In the genomic region with DNA sequence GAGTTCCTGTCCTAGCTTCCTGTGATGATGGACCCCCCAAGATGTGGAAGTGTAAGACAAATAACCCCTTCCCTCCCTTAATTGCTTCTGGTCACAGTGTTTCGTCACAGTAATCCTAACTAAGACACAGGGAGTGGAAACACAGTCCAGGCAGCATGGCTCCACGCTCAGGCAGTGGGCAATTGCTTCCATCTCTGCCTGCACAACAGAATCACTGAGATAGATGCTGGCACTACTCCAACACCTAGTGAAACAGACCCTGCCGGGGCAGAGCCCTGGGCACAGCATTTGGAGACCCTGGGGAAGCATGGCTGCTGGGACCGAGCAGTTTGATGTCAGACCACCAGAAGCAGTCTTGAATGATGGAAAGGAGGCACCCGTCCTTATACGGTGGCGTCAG, we compare ENCODE assay signal across 19 mouse cellular contexts.
DNase-seq lines count a peak whose midpoint lies in the region; ATAC-seq and TF ChIP-seq lines count a peak whose summit lies in the region.
"Had no signal": no experiment of that assay in that cellular context is flagged by ENCODE, and none has a peak within 500 bp of the region (broad histone marks: within the 10 kb centered on the region; RNA-seq: fewer than 3 reads in every experiment).

No protein-coding gene starts in this region.

- ATAC-seq in forebrain, embryonic 14.5 days: peak; percentile 37; the same call in 1 of the 2 replicates
- ATAC-seq in forebrain, embryonic 12.5 days (ENCODE audit: low FRiP score): no peak; the same call in 1 of the 2 replicates
- ATAC-seq in midbrain, embryonic 13.5 days: peak; percentile 43; the same call in 1 of the 2 replicates
- peak; percentile 52 for ATAC-seq in hindbrain, postnatal 0 days
- ATAC-seq: CD4-positive, CD25-positive, alpha-beta regulatory T cell, adult 4 months; inflammation-experienced regulatory T-cells, adult 6 months had no signal

- H3K4me1 ChIP-seq in forebrain, embryonic 14.5 days (ENCODE audit: control insufficient read depth, insufficient read depth, low read length): peaks cover 6% of the 10 kb centered on the region
- H3K4me1 ChIP-seq in forebrain, embryonic 12.5 days: no peaks in the 10 kb centered on the region; the same call in 1 of the 2 replicates
- H3K4me1 ChIP-seq in midbrain, embryonic 13.5 days (replicated peaks): peaks cover 7% of the 10 kb centered on the region
- no peaks in the 10 kb centered on the region for H3K4me1 ChIP-seq in midbrain, embryonic 10.5 days
- peaks cover 12% of the 10 kb centered on the region for H3K4me1 ChIP-seq in embryonic facial prominence, embryonic 10.5 days
- 0 out of 2 replicates have a peak, but pooled peaks cover 5% of the 10 kb centered on the region for H3K4me1 ChIP-seq in hindbrain, postnatal 0 days (ENCODE audit: insufficient read depth, low read length)

- H3K9ac ChIP-seq in forebrain, embryonic 14.5 days (ENCODE audit: low read length): no peak overlapping the region
- no peak overlapping the region for H3K9ac ChIP-seq in forebrain, embryonic 12.5 days
- no peak overlapping the region for H3K9ac ChIP-seq in midbrain, embryonic 13.5 days (replicated peaks)
- peak overlapping the region; percentile 21; the same call in 1 of the 2 replicates for H3K9ac ChIP-seq in hindbrain, postnatal 0 days (replicated peaks; ENCODE audit: low read length)
- H3K9ac ChIP-seq: limb, embryonic 12.5 days had no signal

- H3K27me3 ChIP-seq in forebrain, embryonic 14.5 days (replicated peaks; ENCODE audit: control insufficient read depth, insufficient read depth, low read length): no peaks in the 10 kb centered on the region
- no peaks in the 10 kb centered on the region for H3K27me3 ChIP-seq in forebrain, embryonic 12.5 days
- no peaks in the 10 kb centered on the region for H3K27me3 ChIP-seq in midbrain, embryonic 13.5 days
- no peaks in the 10 kb centered on the region for H3K27me3 ChIP-seq in midbrain, embryonic 10.5 days (ENCODE audit: low read depth, poor library complexity, severe bottlenecking)
- no peaks in the 10 kb centered on the region for H3K27me3 ChIP-seq in embryonic facial prominence, embryonic 10.5 days (replicated peaks; ENCODE audit: low read depth, poor library complexity, severe bottlenecking)
- H3K27me3 ChIP-seq in hindbrain, postnatal 0 days (ENCODE audit: insufficient read depth, low read length): no peaks in the 10 kb centered on the region
- H3K27me3 ChIP-seq: limb, embryonic 12.5 days had no signal

- H3K4me3 ChIP-seq in forebrain, embryonic 14.5 days (ENCODE audit: low read depth, low read length): no peak overlapping the region
- H3K4me3 ChIP-seq in forebrain, embryonic 12.5 days (replicated peaks): no peak overlapping the region
- no peak overlapping the region for H3K4me3 ChIP-seq in midbrain, embryonic 13.5 days (replicated peaks)
- H3K4me3 ChIP-seq in midbrain, embryonic 10.5 days: no peak overlapping the region
- H3K4me3 ChIP-seq in embryonic facial prominence, embryonic 10.5 days: no peak overlapping the region
- H3K4me3 ChIP-seq in hindbrain, postnatal 0 days (ENCODE audit: low read length): no peak overlapping the region
- H3K4me3 ChIP-seq: gastrocnemius, adult 2 months; limb, embryonic 12.5 days had no signal

- H3K36me3 ChIP-seq in forebrain, embryonic 14.5 days (ENCODE audit: control insufficient read depth, insufficient read depth, low read length): no peaks in the 10 kb centered on the region
- H3K36me3 ChIP-seq in forebrain, embryonic 12.5 days (replicated peaks): no peaks in the 10 kb centered on the region
- no peaks in the 10 kb centered on the region for H3K36me3 ChIP-seq in midbrain, embryonic 13.5 days
- H3K36me3 ChIP-seq in midbrain, embryonic 10.5 days: no peaks in the 10 kb centered on the region
- H3K36me3 ChIP-seq in embryonic facial prominence, embryonic 10.5 days (replicated peaks): no peaks in the 10 kb centered on the region
- no peaks in the 10 kb centered on the region for H3K36me3 ChIP-seq in hindbrain, postnatal 0 days (ENCODE audit: insufficient read depth, low read length)
- H3K36me3 ChIP-seq: limb, embryonic 12.5 days had no signal

- H3K4me2 ChIP-seq in forebrain, embryonic 14.5 days (ENCODE audit: low read length): no peak overlapping the region
- H3K4me2 ChIP-seq in forebrain, embryonic 12.5 days: no peak overlapping the region
- no peak overlapping the region for H3K4me2 ChIP-seq in midbrain, embryonic 13.5 days (replicated peaks)
- H3K4me2 ChIP-seq in hindbrain, postnatal 0 days (ENCODE audit: low read depth, low read length): peak overlapping the region; percentile 23; the same call in 1 of the 2 replicates
- H3K4me2 ChIP-seq: limb, embryonic 12.5 days; liver, embryonic 11.5 days had no signal

- H3K27ac ChIP-seq in forebrain, embryonic 14.5 days (ENCODE audit: low read depth, low read length): no peak overlapping the region
- no peak overlapping the region for H3K27ac ChIP-seq in forebrain, embryonic 12.5 days
- no peak overlapping the region for H3K27ac ChIP-seq in midbrain, embryonic 13.5 days
- H3K27ac ChIP-seq in midbrain, embryonic 10.5 days (replicated peaks): no peak overlapping the region
- H3K27ac ChIP-seq in embryonic facial prominence, embryonic 10.5 days (replicated peaks): 0 out of 2 replicates have a peak overlapping the region, but pooled peaks have one; percentile 15
- H3K27ac ChIP-seq in hindbrain, postnatal 0 days: peak overlapping the region; percentile 36; the same call in 1 of the 2 replicates
- H3K27ac ChIP-seq: gastrocnemius, adult 2 months; limb, embryonic 12.5 days had no signal

- WGBS in forebrain, embryonic 14.5 days: 48% methylated on average over 7 of the region's 7 CpGs
- 72% methylated on average over 7 of the region's 7 CpGs for WGBS in forebrain, embryonic 12.5 days
- 61% methylated on average over 7 of the region's 7 CpGs for WGBS in midbrain, embryonic 13.5 days
- WGBS in midbrain, embryonic 10.5 days: 79% methylated on average over 7 of the region's 7 CpGs
- 70% methylated on average over 7 of the region's 7 CpGs for WGBS in embryonic facial prominence, embryonic 10.5 days
- 31% methylated on average over 7 of the region's 7 CpGs for WGBS in hindbrain, postnatal 0 days

- no peak for TF ChIP-seq CTCF in hindbrain, postnatal 0 days (IDR thresholded peaks at IDR 0.05; ENCODE audit: low read depth)

- DNase-seq in forebrain, embryonic 14.5 days (ENCODE audit: low spot score): peak; percentile 54
- DNase-seq in midbrain, embryonic 10.5 days (ENCODE audit: low spot score): no peak
- DNase-seq in embryonic facial prominence, embryonic 10.5 days (ENCODE audit: low spot score): no peak
- peak; percentile 64 for DNase-seq in hindbrain, postnatal 0 days (ENCODE audit: low spot score)
- no peak for DNase-seq in c-Kit-positive CD71-positive TER-119-positive erythroid progenitor cells, embryonic 14.5 days (ENCODE audit: low spot score)
- DNase-seq: adrenal gland, postnatal 14 days; cerebellum, adult 9-11 months; gastrocnemius, adult 2 months; kidney, adult 18-20 months; kidney, postnatal 4 days; lung, adult 18-20 months; thymus, adult 18-20 months; thymus, postnatal 4 days had no signal

- H3K9me3 ChIP-seq in forebrain, embryonic 14.5 days (replicated peaks; ENCODE audit: control insufficient read depth, low read length): peaks cover 2% of the 10 kb centered on the region; the same call in 1 of the 2 replicates
- H3K9me3 ChIP-seq in forebrain, embryonic 12.5 days: no peaks in the 10 kb centered on the region
- H3K9me3 ChIP-seq in midbrain, embryonic 13.5 days: no peaks in the 10 kb centered on the region
- no peaks in the 10 kb centered on the region for H3K9me3 ChIP-seq in midbrain, embryonic 10.5 days (replicated peaks)
- H3K9me3 ChIP-seq in embryonic facial prominence, embryonic 10.5 days: no peaks in the 10 kb centered on the region
- no peaks in the 10 kb centered on the region for H3K9me3 ChIP-seq in hindbrain, postnatal 0 days (ENCODE audit: low read length)
- H3K9me3 ChIP-seq: limb, embryonic 12.5 days had no signal

Comparison
In these comparisons a context has a peak if more than half of its experiments do, and no peak if none do; other contexts are left out.
1. DNase-seq: peak in forebrain, embryonic 14.5 days (single experiment) and hindbrain, postnatal 0 days (single experiment); none in midbrain, embryonic 10.5 days (single experiment), embryonic facial prominence, embryonic 10.5 days (single experiment) and c-Kit-positive CD71-positive TER-119-positive erythroid progenitor cells, embryonic 14.5 days (single experiment).
2. H3K27ac ChIP-seq: peak in embryonic facial prominence, embryonic 10.5 days (single experiment) and hindbrain, postnatal 0 days (single experiment); none in forebrain, embryonic 14.5 days (single experiment), forebrain, embryonic 12.5 days (single experiment), midbrain, embryonic 13.5 days (single experiment) and midbrain, embryonic 10.5 days (single experiment).